12 mouse cellular contexts compared by ENCODE assay signal in the genomic region with DNA sequence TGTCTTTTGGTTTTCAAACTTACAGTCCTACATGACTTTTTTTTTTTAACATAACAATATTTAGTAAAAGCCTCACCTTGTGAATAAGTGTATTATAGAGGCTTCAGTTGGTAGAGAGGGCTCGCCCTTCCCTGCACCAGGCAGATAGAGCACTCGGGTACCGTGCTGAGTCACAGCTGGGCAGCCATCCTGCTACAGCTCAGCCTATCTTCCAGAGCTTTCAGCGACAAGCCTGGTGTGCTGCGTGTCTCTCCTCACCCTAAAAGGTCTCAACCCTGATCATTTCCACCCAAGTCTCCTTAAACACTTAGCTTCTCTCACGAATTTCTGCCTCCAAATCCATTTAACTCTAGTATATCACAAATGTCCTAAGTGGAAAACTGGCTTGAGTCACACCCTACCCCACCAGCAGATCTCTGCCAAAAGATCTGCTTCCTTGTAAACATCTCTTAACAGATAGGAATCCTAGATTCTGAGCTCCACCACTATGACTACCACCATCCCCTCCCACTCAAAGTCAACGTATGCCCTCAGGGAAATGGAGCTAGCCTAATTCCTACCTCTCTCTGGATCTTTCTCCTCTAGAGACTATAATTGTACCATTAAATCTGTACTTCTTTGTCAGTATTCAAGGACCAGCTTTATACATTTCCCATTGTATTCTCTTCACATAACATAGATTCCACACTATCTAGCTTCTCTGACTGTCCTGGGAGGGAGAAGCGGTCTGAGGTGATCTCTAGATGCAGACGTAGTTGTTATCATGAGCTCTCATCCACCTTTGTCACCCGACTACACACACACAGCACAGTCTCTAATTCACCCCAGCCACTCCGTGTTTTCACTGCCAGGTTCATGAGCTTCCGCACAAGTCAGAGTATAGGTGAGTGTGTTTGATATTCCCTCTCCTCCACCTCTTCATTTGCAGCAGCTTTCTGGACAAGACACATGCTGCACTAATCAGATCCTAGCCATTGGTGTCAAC. TPM values are rescaled to one million over a fixed set of nuclear protein-coding genes. Genes with fewer than 3 reads are reported as not detected.
DNase-seq lines count a peak whose midpoint lies in the region; ATAC-seq and TF ChIP-seq lines count a peak whose summit lies in the region.
"Had no signal": no experiment of that assay in that cellular context is flagged by ENCODE, and none has a peak within 500 bp of the region (broad histone marks: within the 10 kb centered on the region; RNA-seq: fewer than 3 reads in every experiment).

No protein-coding gene starts in this region.

- H3K4me1 ChIP-seq in lung, adult 2 months (ENCODE audit: control insufficient read depth, insufficient read depth, low read length), result peaks cover 15% of the 10 kb centered on the region
- peaks cover 98% of the 10 kb centered on the region for H3K4me1 ChIP-seq in liver, embryonic 12.5 days
- 0 out of 2 replicates have a peak, but pooled peaks cover 3% of the 10 kb centered on the region for H3K4me1 ChIP-seq in stomach, embryonic 14.5 days (ENCODE audit: control insufficient read depth, insufficient read depth, low read length)

- H3K9ac ChIP-seq in liver, embryonic 12.5 days, result peak overlapping the region; percentile 73
- no peak overlapping the region for H3K9ac ChIP-seq in stomach, embryonic 14.5 days (replicated peaks; ENCODE audit: low read depth, low read length)
- H3K9ac ChIP-seq: limb, embryonic 15.5 days had no signal

- ATAC-seq in liver, embryonic 12.5 days, result peak; percentile 96
- ATAC-seq in stomach, embryonic 14.5 days (ENCODE audit: insufficient number of reproducible peaks, insufficient read depth, low FRiP score, low read depth), result peak; percentile 85; the same call in 1 of the 2 replicates

- H3K4me3 ChIP-seq in lung, adult 2 months (replicated peaks; ENCODE audit: extremely low read depth, low read depth, low read length), result peak overlapping the region; percentile 2
- H3K4me3 ChIP-seq in liver, embryonic 12.5 days, result peak overlapping the region; percentile 31
- H3K4me3 ChIP-seq in stomach, embryonic 14.5 days (ENCODE audit: low read depth, low read length), result no peak overlapping the region
- H3K4me3 ChIP-seq: limb, embryonic 15.5 days had no signal

- no peak for TF ChIP-seq POLR2A in lung, adult 2 months (IDR thresholded peaks at IDR 0.05; ENCODE audit: borderline replicate concordance, extremely low read depth, low read depth, low read length)

- 47% methylated on average over 12 of the region's 12 CpGs for WGBS in lung, adult 2 months
- WGBS in liver, embryonic 12.5 days (ENCODE audit: insufficient replicate concordance), result 19% methylated on average over 12 of the region's 12 CpGs
- WGBS in stomach, embryonic 14.5 days, result 68% methylated on average over 12 of the region's 12 CpGs

- no peaks in the 10 kb centered on the region for H3K9me3 ChIP-seq in liver, embryonic 12.5 days (replicated peaks)
- H3K9me3 ChIP-seq in stomach, embryonic 14.5 days (ENCODE audit: control insufficient read depth, low read depth, low read length), result no peaks in the 10 kb centered on the region
- H3K9me3 ChIP-seq: limb, embryonic 15.5 days had no signal

- H3K27me3 ChIP-seq in liver, embryonic 12.5 days (replicated peaks), result no peaks in the 10 kb centered on the region
- H3K27me3 ChIP-seq in stomach, embryonic 14.5 days (ENCODE audit: control insufficient read depth, insufficient read depth, low read length), result no peaks in the 10 kb centered on the region
- H3K27me3 ChIP-seq: limb, embryonic 15.5 days had no signal

- H3K27ac ChIP-seq in liver, embryonic 12.5 days, result peak overlapping the region; percentile 99
- H3K27ac ChIP-seq in stomach, embryonic 14.5 days (ENCODE audit: low read length), result no peak overlapping the region
- H3K27ac ChIP-seq: limb, embryonic 15.5 days had no signal

- peak overlapping the region; percentile 64 for H3K4me2 ChIP-seq in liver, embryonic 12.5 days
- H3K4me2 ChIP-seq in stomach, embryonic 14.5 days (replicated peaks; ENCODE audit: low read depth, low read length), result no peak overlapping the region
- H3K4me2 ChIP-seq: limb, embryonic 15.5 days had no signal

- DNase-seq in lung, adult 2 months, result no peak
- no peak for DNase-seq in lung, postnatal 25 days (ENCODE audit: low spot score)
- peak; percentile 60 to 67 for DNase-seq in adrenal gland, postnatal 36 days
- no peak for DNase-seq in retina, embryonic 14.5 days (ENCODE audit: low spot score)
- no peak for DNase-seq in left cerebral cortex, adult 18-20 months (ENCODE audit: low spot score in 2 of 2)
- no peak for DNase-seq in urinary bladder, postnatal 36 days (ENCODE audit: low spot score in 2 of 2)
- DNase-seq: layer of hippocampus, adult 9-11 months; thymus, postnatal 14 days had no signal

- 0 out of 2 replicates have a peak, but pooled peaks cover 2% of the 10 kb centered on the region for H3K36me3 ChIP-seq in liver, embryonic 12.5 days
- no peaks in the 10 kb centered on the region for H3K36me3 ChIP-seq in stomach, embryonic 14.5 days (ENCODE audit: control insufficient read depth, insufficient read depth, low read length)
- H3K36me3 ChIP-seq: limb, embryonic 15.5 days had no signal

- TF ChIP-seq CTCF in lung, adult 2 months (IDR thresholded peaks at IDR 0.05; ENCODE audit: insufficient read depth, low read length), result no peak

RNA-seq across cellular contexts. Expression of a gene that starts 18.5 kb away (rescaled TPM):
- 12.6 and 15.1 TPM in 2 replicates for polyA plus RNA-seq in lung, adult 2 months (2012; rRNA removed)
- total RNA-seq in adrenal gland, postnatal 36 days (2021), result 10 to 100 TPM in 1 of 2 experiments, 1 to 10 TPM in 1; 9.9 to 13.8 TPM
- polyA plus RNA-seq in liver, embryonic 12.5 days (2016; fragmentation: Nextera tagmentation; extraction: Ambion mirVana), result 22.2 and 22.6 TPM in 2 replicates
- polyA plus RNA-seq in stomach, embryonic 14.5 days (2014; fragmentation: Nextera tagmentation; extraction: Ambion mirVana), result 8.5 and 9.7 TPM in 2 replicates
- total RNA-seq in left cerebral cortex, adult 18-20 months (2021), result 1 to 10 TPM; 1.8 to 2.7 TPM

RNA-seq across cellular contexts. Expression of a gene that starts 19.2 kb away (rescaled TPM):
- polyA plus RNA-seq in lung, adult 2 months (2012; rRNA removed), result 6.7 and 8.5 TPM in 2 replicates
- total RNA-seq in adrenal gland, postnatal 36 days (2021), result 1 to 10 TPM; 3.3 to 3.5 TPM
- polyA plus RNA-seq in liver, embryonic 12.5 days (2016; fragmentation: Nextera tagmentation; extraction: Ambion mirVana), result 3.1 and 3.2 TPM in 2 replicates
- 15.6 and 16.2 TPM in 2 replicates for polyA plus RNA-seq in stomach, embryonic 14.5 days (2014; fragmentation: Nextera tagmentation; extraction: Ambion mirVana)
- 1 to 10 TPM; 2.0 to 2.2 TPM for total RNA-seq in left cerebral cortex, adult 18-20 months (2021)
- polyA plus RNA-seq: inflammation-experienced regulatory T-cells, adult 6 months had no signal

RNA-seq across cellular contexts. Expression of a gene that starts 39.5 kb away (rescaled TPM):
- polyA plus RNA-seq in lung, adult 2 months (2012; rRNA removed), result 389 and 538 TPM in 2 replicates
- total RNA-seq in adrenal gland, postnatal 36 days (2021), result 100 to 1,000 TPM; 173 to 185 TPM
- 215 and 233 TPM in 2 replicates for polyA plus RNA-seq in liver, embryonic 12.5 days (2016; fragmentation: Nextera tagmentation; extraction: Ambion mirVana)
- 135 and 154 TPM in 2 replicates for polyA plus RNA-seq in stomach, embryonic 14.5 days (2014; fragmentation: Nextera tagmentation; extraction: Ambion mirVana)
- total RNA-seq in left cerebral cortex, adult 18-20 months (2021), result 100 to 1,000 TPM; 114 to 121 TPM

RNA-seq across cellular contexts. Expression of a gene that starts 40.3 kb away (rescaled TPM):
- polyA plus RNA-seq in lung, adult 2 months (2012; rRNA removed), result 47.7 and 49.3 TPM in 2 replicates
- total RNA-seq in adrenal gland, postnatal 36 days (2021), result 10 to 100 TPM; 51.8 to 58.4 TPM
- polyA plus RNA-seq in liver, embryonic 12.5 days (2016; fragmentation: Nextera tagmentation; extraction: Ambion mirVana), result 147 and 154 TPM in 2 replicates
- polyA plus RNA-seq in stomach, embryonic 14.5 days (2014; fragmentation: Nextera tagmentation; extraction: Ambion mirVana), result 40.3 and 41.0 TPM in 2 replicates
- total RNA-seq in left cerebral cortex, adult 18-20 months (2021), result 10 to 100 TPM; 37.7 to 46.2 TPM

RNA-seq across cellular contexts. Expression of a gene that starts 42.9 kb away (rescaled TPM):
- 3.6 and 4.3 TPM in 2 replicates for polyA plus RNA-seq in lung, adult 2 months (2012; rRNA removed)
- 1 to 10 TPM; 2.0 to 2.9 TPM for total RNA-seq in adrenal gland, postnatal 36 days (2021)
- 5.0 and 5.4 TPM in 2 replicates for polyA plus RNA-seq in liver, embryonic 12.5 days (2016; fragmentation: Nextera tagmentation; extraction: Ambion mirVana)
- polyA plus RNA-seq in stomach, embryonic 14.5 days (2014; fragmentation: Nextera tagmentation; extraction: Ambion mirVana), result 4.2 and 4.5 TPM in 2 replicates
- under 1 TPM; 0.56 to 0.93 TPM for total RNA-seq in left cerebral cortex, adult 18-20 months (2021)

Comparison
In these comparisons a context has a peak if more than half of its experiments do, and no peak if none do; other contexts are left out.
1. DNase-seq: peak in adrenal gland, postnatal 36 days (2 of 2); none in lung, adult 2 months (single experiment), lung, postnatal 25 days (single experiment), retina, embryonic 14.5 days (single experiment), left cerebral cortex, adult 18-20 months (0 of 2) and urinary bladder, postnatal 36 days (0 of 2).